Mouse (Mus musculus) c-Kit-positive CD71-negative TER-119-negative erythroid progenitor cells, embryonic 14.5 days (primary cell): Measurements from ENCODE around the gene Psmb6.

Experiments used
- DNase-seq: peaks from one replicate; pipeline ENCODE4 v3.0.0-alpha.2; 2013; ENCODE audit warnings: low read depth

Gene Psmb6

GRCm38 (mm10) chr11:70571641-70572040 is 46.5 kb downstream of the Psmb6 start:
- no peak for DNase-seq

- no peak for DNase-seq
Measured at GRCm38 (mm10) chr11:70572348-70572902, 47.3 kb downstream of the Psmb6 start.

GRCm38 (mm10) chr11:70573872-70574271 is 48.7 kb downstream of the Psmb6 start:
- DNase-seq, result no peak

GRCm38 (mm10) chr11:70577201-70577600 is 52.0 kb downstream of the Psmb6 start:
- no peak for DNase-seq
